Mouse (Mus musculus) kidney, embryonic 14.5 days (tissue): ENCODE results near the gene Sidt2. TPM values are rescaled to one million over a fixed set of nuclear protein-coding genes. Genes with fewer than 3 reads are reported as not detected.

Experiments used
- ATAC-seq: fragments of 200-750 bp; cut with Nextera tagmentation; 2 replicates; pipeline ENCODE4 v1.8.0; 2017; ENCODE audit warnings: moderate number of reproducible peaks, mild to moderate bottlenecking, moderate TSS enrichment, moderate library complexity; ENCODE audit not compliant: low FRiP score, low TSS enrichment
- H3K27ac ChIP-seq: fragments of 300-500 bp; sonication (generic); 2 replicates; pipeline ENCODE4 v1.5.1; 2014; ENCODE audit warnings: low read depth, mild to moderate bottlenecking, low read length, moderate library complexity, mixed read lengths
- H3K27me3 ChIP-seq: fragments of 300-500 bp; sonication (generic); 2 replicates; pipeline ENCODE4 v1.6.1; 2014; ENCODE audit warnings: mild to moderate bottlenecking, low read length; ENCODE audit not compliant: control insufficient read depth, insufficient read depth
- H3K36me3 ChIP-seq: fragments of 300-500 bp; sonication (generic); 2 replicates; pipeline ENCODE4 v1.6.1; 2014; ENCODE audit warnings: low read length, mixed read lengths; ENCODE audit not compliant: control insufficient read depth, insufficient read depth
- H3K4me1 ChIP-seq: fragments of 300-500 bp; sonication (generic); 2 replicates; pipeline ENCODE4 v1.6.1; 2014; ENCODE audit warnings: low read length, mixed read lengths; ENCODE audit not compliant: control insufficient read depth, insufficient read depth
- H3K4me2 ChIP-seq: fragments of 300-500 bp; sonication (generic); replicated peaks from 2 replicates; pipeline ENCODE4 v1.6.1; 2014; ENCODE audit warnings: low read depth, mild to moderate bottlenecking, low read length
- H3K4me3 ChIP-seq: fragments of 300-500 bp; sonication (generic); 2 replicates; pipeline ENCODE4 v1.5.1; 2014; ENCODE audit warnings: mild to moderate bottlenecking, low read length
- H3K9ac ChIP-seq: fragments of 300-500 bp; sonication (generic); 2 replicates; pipeline ENCODE4 v1.6.1; 2014; ENCODE audit warnings: low read depth, mild to moderate bottlenecking, low read length, moderate library complexity
- H3K9me3 ChIP-seq: fragments of 300-500 bp; sonication (generic); 2 replicates; pipeline ENCODE4 v1.6.1; 2016; ENCODE audit warnings: low read length; ENCODE audit not compliant: control insufficient read depth
- WGBS: fragments of 180-500 bp; shearing (Covaris S2); extraction: QIAGEN DNeasy Blood & Tissue Kit; methylation state at CpG from one replicate; pipeline ENCODE4 v1.1.7; 2014; 5-methylcytosine and 5-hydroxymethylcytosine counted together
- microRNA-seq: library from miRNA; unstranded; fragments of <30 nt; microRNA quantifications from one replicate; pipeline ENCODE4, GENCODE M21; 2016
- polyA plus RNA-seq: library from polyadenylated mRNA; unstranded; fragments of >200 nt; fragmentation: Nextera tagmentation; extraction: Ambion mirVana; gene quantifications from 2 replicates; pipeline ENCODE4 v1.2.1, GENCODE M21; 2014

Gene Sidt2
- polyA plus RNA-seq, 1 experiment from 2014 or later = 42.3 TPM

DNA sequence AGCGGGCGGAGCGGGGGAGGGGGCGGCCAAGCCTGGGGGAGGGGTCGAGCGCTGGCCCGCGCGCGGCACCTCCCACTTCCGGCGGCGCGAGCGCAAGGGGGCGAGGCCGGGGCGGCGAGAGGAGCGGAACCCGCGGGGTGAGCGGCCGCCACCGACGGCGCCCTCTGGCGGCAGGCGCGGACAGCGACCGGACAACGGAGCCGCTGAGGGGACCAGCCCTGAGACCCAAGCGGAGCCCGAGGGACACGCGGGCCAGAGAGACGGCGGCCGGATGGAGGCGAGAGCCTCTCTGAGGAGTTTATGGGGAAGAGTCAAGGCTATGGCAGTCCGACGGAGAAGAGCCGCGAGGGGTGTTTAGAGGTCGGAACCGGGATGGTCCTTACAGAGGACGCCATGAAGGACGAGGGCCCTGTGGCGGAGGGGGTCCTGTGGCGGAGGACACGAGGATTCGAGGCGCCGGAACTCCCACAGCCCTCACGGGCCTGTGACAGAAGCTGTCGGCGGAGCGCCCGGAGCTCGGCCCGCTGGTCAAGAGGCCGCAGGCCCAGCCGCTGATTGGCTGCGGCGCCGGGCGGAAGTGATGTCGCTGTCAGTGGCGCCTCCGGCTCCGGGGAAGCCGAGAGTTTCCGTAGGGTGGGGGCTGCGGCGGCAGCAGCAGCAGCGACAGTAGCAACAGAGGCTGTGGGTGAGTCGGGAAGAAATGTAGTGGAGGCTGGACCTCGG, 48.5 kb downstream of the Sidt2 start, which contains the start of the genes Pcsk7 and Rnf214:
Gene Pcsk7 (plus strand): TSS at position 143 of the 723 bp plus-strand sequence.
Gene Rnf214 (minus strand): TSS at position 557 of the 723 bp plus-strand sequence.
- Histone ChIP-seq H3K36me3 (peaks cover 41% of the 10 kb centered on the region), H3K4me1 (peaks cover 16% of the 10 kb centered on the region), H3K27me3 (no peaks in the 10 kb centered on the region), H3K27ac (peak within 1 kb of the TSS; percentile 90), H3K9me3 (no peaks in the 10 kb centered on the region), H3K4me2 (peak within 1 kb of the TSS; percentile 81), H3K4me3 (peak within 1 kb of the TSS; percentile 96), H3K9ac (peak within 1 kb of the TSS; percentile 96)
- under 1% methylated on average over 67 of the region's 80 CpGs for WGBS
- peak; percentile 93 for ATAC-seq

GRCm38 (mm10) chr9:45905811-45906237, 49.2 kb downstream of the Sidt2 start:
- Histone ChIP-seq H3K4me1 (peaks cover 16% of the 10 kb centered on the region), H3K9ac (peak overlapping the region; percentile 96), H3K36me3 (peaks cover 35% of the 10 kb centered on the region), H3K4me2 (peak overlapping the region; percentile 81), H3K27me3 (no peaks in the 10 kb centered on the region), H3K27ac (peak overlapping the region; percentile 90), H3K4me3 (peak overlapping the region; percentile 96), H3K9me3 (no peaks in the 10 kb centered on the region)
- whole genome bisulfite sequencing = under 1% methylated on average over 17 of the region's 27 CpGs
- ATAC-seq = peak; percentile 79

- no peak overlapping the region for H3K27ac ChIP-seq
- WGBS = 56% methylated on average over 4 of the region's 4 CpGs
Observed at GRCm38 (mm10) chr9:45905196-45905595, 49.9 kb downstream of the Sidt2 start.

GRCm38 (mm10) chr9:45893681-45894080, 61.4 kb downstream of the Sidt2 start:
- Histone ChIP-seq H3K27ac (no peak overlapping the region), H3K27me3 (no peaks in the 10 kb centered on the region), H3K4me3 (no peak overlapping the region), H3K9me3 (no peaks in the 10 kb centered on the region), H3K4me2 (no peak overlapping the region), H3K36me3 (peaks cover 88% of the 10 kb centered on the region), H3K4me1 (no peaks in the 10 kb centered on the region), H3K9ac (no peak overlapping the region)
- no peak for ATAC-seq

More at GRCm38 (mm10) chr9:45905196-45905595, 49.9 kb downstream of the Sidt2 start:
- Histone ChIP-seq H3K9me3 (no peaks in the 10 kb centered on the region), H3K36me3 (peaks cover 30% of the 10 kb centered on the region), H3K9ac (peak overlapping the region; percentile 96; the same call in 1 of the 2 replicates), H3K4me1 (peaks cover 16% of the 10 kb centered on the region), H3K4me2 (peak overlapping the region; percentile 81), H3K4me3 (peak overlapping the region; percentile 96), H3K27me3 (no peaks in the 10 kb centered on the region)
- ATAC-seq = no peak

Small RNA genes lying within 50 kb of the gene (microRNA-seq; reads per million reads assigned to microRNA genes)
- gene Mir7087 = not detected

Other genes starting within 250 kb of the Sidt2 start
- 24.3 and 30.8 TPM in 2 replicates for gene Cep164, start 126.6 kb downstream of the Sidt2 start, polyA plus RNA-seq
- gene Bace1, start 116.7 kb downstream of the Sidt2 start, polyA plus RNA-seq = 23.4 and 36.2 TPM in 2 replicates
- gene Pcsk7, start 48.8 kb downstream of the Sidt2 start, polyA plus RNA-seq = 7.8 and 16.2 TPM in 2 replicates
- 54.0 and 74.3 TPM in 2 replicates for gene Rnf214, start 48.3 kb downstream of the Sidt2 start, polyA plus RNA-seq
- 31.5 and 35.9 TPM in 2 replicates for gene Tagln, start 19.2 kb downstream of the Sidt2 start, polyA plus RNA-seq
- gene Pafah1b2, start 57.4 kb upstream of the Sidt2 start, polyA plus RNA-seq = 125 and 177 TPM in 2 replicates
- 10.1 and 11.2 TPM in 2 replicates for gene Sik3, start 57.6 kb upstream of the Sidt2 start, polyA plus RNA-seq